Mouse (Mus musculus) forebrain, embryonic 15.5 days (tissue): ENCODE results near the gene Drap1. TPM values are rescaled to one million over a fixed set of nuclear protein-coding genes. Genes with fewer than 3 reads are reported as not detected.

Source experiments
- ATAC-seq: fragments of 200-750 bp; cut with Nextera tagmentation; replicated peaks from 2 replicates; pipeline ENCODE4 v1.8.0; 2017; ENCODE audit warnings: mild to moderate bottlenecking, moderate TSS enrichment, moderate library complexity
- H3K27ac ChIP-seq: fragments of 300-500 bp; sonication (generic); replicated peaks from 2 replicates; pipeline ENCODE4 v1.5.1; 2015; ENCODE audit warnings: mild to moderate bottlenecking, inconsistent platforms
- H3K27me3 ChIP-seq: fragments of 300-500 bp; sonication (generic); 2 replicates; pipeline ENCODE4 v1.6.1; 2015; ENCODE audit warnings: inconsistent platforms
- H3K36me3 ChIP-seq: fragments of 300-500 bp; sonication (generic); 2 replicates; pipeline ENCODE4 v1.6.1; 2015; ENCODE audit warnings: mild to moderate bottlenecking, inconsistent platforms
- H3K4me1 ChIP-seq: fragments of 300-500 bp; sonication (generic); 2 replicates; pipeline ENCODE4 v1.6.1; 2015; ENCODE audit warnings: inconsistent platforms
- H3K4me2 ChIP-seq: fragments of 300-500 bp; sonication (generic); replicated peaks from 2 replicates; pipeline ENCODE4 v1.6.1; 2015; ENCODE audit warnings: mild to moderate bottlenecking, inconsistent platforms
- H3K4me3 ChIP-seq: fragments of 300-500 bp; sonication (generic); 2 replicates; pipeline ENCODE4 v1.5.1; 2015; ENCODE audit warnings: mild to moderate bottlenecking, inconsistent platforms
- H3K9ac ChIP-seq: fragments of 300-500 bp; sonication (generic); replicated peaks from 2 replicates; pipeline ENCODE4 v1.6.1; 2015; ENCODE audit warnings: mild to moderate bottlenecking, inconsistent platforms
- H3K9me3 ChIP-seq: fragments of 300-500 bp; sonication (generic); 2 replicates; pipeline ENCODE4 v1.6.1; 2016; ENCODE audit warnings: inconsistent platforms
- WGBS: fragments of 180-500 bp; shearing (Covaris S2); methylation state at CpG from one replicate; pipeline ENCODE4 v1.1.7; 2015; ENCODE audit warnings: mixed read lengths; 5-methylcytosine and 5-hydroxymethylcytosine counted together
- polyA plus RNA-seq: library from polyadenylated mRNA; unstranded; fragments of >200 nt; fragmentation: Nextera tagmentation; extraction: Ambion mirVana; gene quantifications from 2 replicates; pipeline ENCODE4 v1.2.1, GENCODE M21; 2015

Drap1 gene
- 306 and 315 TPM in 2 replicates for polyA plus RNA-seq

- no peaks in the 10 kb centered on the region for H3K27me3 ChIP-seq
- peak; percentile 93 for ATAC-seq
- peaks cover 19% of the 10 kb centered on the region for H3K36me3 ChIP-seq
- WGBS = under 1% methylated on average over 75 of the region's 87 CpGs
- H3K4me1 ChIP-seq = peaks cover 43% of the 10 kb centered on the region
- H3K9me3 ChIP-seq = no peaks in the 10 kb centered on the region
- H3K27ac ChIP-seq = peak within 1 kb of the TSS; percentile 87
- peak within 1 kb of the TSS; percentile 80 for H3K4me2 ChIP-seq
- H3K4me3 ChIP-seq = peak within 1 kb of the TSS; percentile 81
- peak within 1 kb of the TSS; percentile 89 for H3K9ac ChIP-seq
These were observed at the start of gene Drap1, which contains the start of gene AI837181 for GRCm38 (mm10) chr19:5424782-5425741. Drap1 (minus strand) TSS chr19:5424979. AI837181 (plus strand) TSS chr19:5425144.

GRCm38 (mm10) chr19:5473720-5474119 lies 48.9 kb upstream of the Drap1 start, which contains the start of gene Efemp2:
Efemp2 (plus strand) TSS chr19:5473954.
- Histone ChIP-seq H3K4me2 (peak within 1 kb of the TSS; percentile 94), H3K4me1 (peaks cover 26% of the 10 kb centered on the region), H3K9ac (peak within 1 kb of the TSS; percentile 67), H3K36me3 (no peaks in the 10 kb centered on the region), H3K9me3 (no peaks in the 10 kb centered on the region), H3K27ac (peak within 1 kb of the TSS; percentile 54), H3K27me3 (no peaks in the 10 kb centered on the region), H3K4me3 (peak within 1 kb of the TSS; percentile 63)
- WGBS = 1% methylated on average over 22 of the region's 22 CpGs
- peak; percentile 49; the same call in 1 of the 2 replicates for ATAC-seq

GRCm38 (mm10) chr19:5472857-5473256 lies 48.1 kb upstream of the Drap1 start:
- Histone ChIP-seq H3K27me3 (no peaks in the 10 kb centered on the region), H3K4me2 (no peak overlapping the region), H3K9ac (no peak overlapping the region), H3K36me3 (peaks cover under 1% of the 10 kb centered on the region; the same call in 1 of the 2 replicates), H3K4me1 (peaks cover 26% of the 10 kb centered on the region), H3K9me3 (no peaks in the 10 kb centered on the region), H3K27ac (no peak overlapping the region), H3K4me3 (no peak overlapping the region)
- 82% methylated on average over 3 of the region's 3 CpGs for WGBS
- ATAC-seq = no peak

GRCm38 (mm10) chr19:5471846-5472245 lies 47.1 kb upstream of the Drap1 start:
- ATAC-seq = no peak
- H3K27ac ChIP-seq = no peak overlapping the region

GRCm38 (mm10) chr19:5468374-5468773 lies 43.6 kb upstream of the Drap1 start, which contains the start of gene Ctsw:
Ctsw (minus strand) TSS chr19:5468507.
- Histone ChIP-seq H3K4me3 (no peak within 1 kb of the TSS), H3K27me3 (no peaks in the 10 kb centered on the region), H3K4me2 (no peak within 1 kb of the TSS), H3K4me1 (peaks cover 15% of the 10 kb centered on the region), H3K9me3 (no peaks in the 10 kb centered on the region), H3K27ac (no peak within 1 kb of the TSS), H3K9ac (no peak within 1 kb of the TSS), H3K36me3 (peaks cover 40% of the 10 kb centered on the region)
- ATAC-seq = no peak
- WGBS = 63% methylated on average over 5 of the region's 5 CpGs

More at GRCm38 (mm10) chr19:5471846-5472245, 47.1 kb upstream of the Drap1 start:
- H3K4me2 ChIP-seq = no peak overlapping the region
- no peak overlapping the region for H3K4me3 ChIP-seq
- peaks cover 11% of the 10 kb centered on the region for H3K36me3 ChIP-seq
- no peaks in the 10 kb centered on the region for H3K9me3 ChIP-seq
- whole genome bisulfite sequencing = 40% methylated on average over 5 of the region's 5 CpGs
- peaks cover 26% of the 10 kb centered on the region for H3K4me1 ChIP-seq
- no peak overlapping the region for H3K9ac ChIP-seq
- H3K27me3 ChIP-seq = no peaks in the 10 kb centered on the region

GRCm38 (mm10) chr19:5466916-5467500 lies 42.2 kb upstream of the Drap1 start:
- H3K4me1 ChIP-seq = peaks cover 15% of the 10 kb centered on the region
- no peaks in the 10 kb centered on the region for H3K27me3 ChIP-seq
- no peak overlapping the region for H3K9ac ChIP-seq
- 89% methylated on average over 6 of the region's 6 CpGs for WGBS
- H3K36me3 ChIP-seq = peaks cover 51% of the 10 kb centered on the region
- no peak for ATAC-seq
- H3K4me3 ChIP-seq = no peak overlapping the region
- H3K9me3 ChIP-seq = no peaks in the 10 kb centered on the region
- no peak overlapping the region for H3K27ac ChIP-seq
- H3K4me2 ChIP-seq = no peak overlapping the region

GRCm38 (mm10) chr19:5465037-5465436 lies 40.3 kb upstream of the Drap1 start:
- Histone ChIP-seq H3K4me2 (no peak overlapping the region), H3K27me3 (no peaks in the 10 kb centered on the region), H3K9ac (no peak overlapping the region), H3K4me3 (no peak overlapping the region), H3K4me1 (peaks cover 28% of the 10 kb centered on the region), H3K36me3 (peaks cover 51% of the 10 kb centered on the region), H3K9me3 (no peaks in the 10 kb centered on the region), H3K27ac (no peak overlapping the region)
- 96% methylated on average over 8 of the region's 8 CpGs for WGBS
- ATAC-seq = no peak

- Histone ChIP-seq H3K9ac (peak overlapping the region; percentile 45), H3K27me3 (0 out of 2 replicates have a peak, but pooled peaks cover 3% of the 10 kb centered on the region), H3K36me3 (peaks cover 51% of the 10 kb centered on the region), H3K9me3 (no peaks in the 10 kb centered on the region), H3K4me3 (peak overlapping the region; percentile 26), H3K27ac (peak overlapping the region; percentile 60), H3K4me1 (peaks cover 31% of the 10 kb centered on the region), H3K4me2 (peak overlapping the region; percentile 43)
- ATAC-seq = peak; percentile 42; the same call in 1 of the 2 replicates
- 34% methylated on average over 15 of the region's 15 CpGs for WGBS
These were observed 39.2 kb upstream of the Drap1 start for GRCm38 (mm10) chr19:5463791-5464562.

- no peak overlapping the region for H3K27ac ChIP-seq
- H3K27me3 ChIP-seq = 0 out of 2 replicates have a peak, but pooled peaks cover 7% of the 10 kb centered on the region
- no peaks in the 10 kb centered on the region for H3K9me3 ChIP-seq
- H3K36me3 ChIP-seq = peaks cover 51% of the 10 kb centered on the region
- no peak overlapping the region for H3K4me2 ChIP-seq
- peaks cover 35% of the 10 kb centered on the region for H3K4me1 ChIP-seq
- H3K9ac ChIP-seq = no peak overlapping the region
- 91% methylated on average over 9 of the region's 9 CpGs for WGBS
- ATAC-seq = no peak
- H3K4me3 ChIP-seq = no peak overlapping the region
These were observed 38.4 kb upstream of the Drap1 start for GRCm38 (mm10) chr19:5463212-5463611.

- H3K4me3 ChIP-seq = peak overlapping the region; percentile 75
- peak overlapping the region; percentile 75 for H3K9ac ChIP-seq
- H3K9me3 ChIP-seq = no peaks in the 10 kb centered on the region
- WGBS = 87% methylated on average over 6 of the region's 6 CpGs
- H3K4me2 ChIP-seq = peak overlapping the region; percentile 93
- peaks cover 44% of the 10 kb centered on the region for H3K4me1 ChIP-seq
- 0 out of 2 replicates have a peak, but pooled peaks cover 9% of the 10 kb centered on the region for H3K27me3 ChIP-seq
- ATAC-seq = no peak
- H3K36me3 ChIP-seq = peaks cover 36% of the 10 kb centered on the region
- H3K27ac ChIP-seq = no peak overlapping the region
These were observed 36.6 kb upstream of the Drap1 start for GRCm38 (mm10) chr19:5461411-5461810.

- Histone ChIP-seq H3K9ac (peak within 1 kb of the TSS; percentile 75), H3K4me3 (peak within 1 kb of the TSS; percentile 75), H3K4me1 (peaks cover 53% of the 10 kb centered on the region), H3K27me3 (0 out of 2 replicates have a peak, but pooled peaks cover 9% of the 10 kb centered on the region), H3K36me3 (peaks cover 26% of the 10 kb centered on the region), H3K4me2 (peak within 1 kb of the TSS; percentile 93), H3K9me3 (no peaks in the 10 kb centered on the region), H3K27ac (peak within 1 kb of the TSS; percentile 82)
- WGBS = under 1% methylated on average over 32 of the region's 32 CpGs
- peak; percentile 49 for ATAC-seq
These were observed 35.7 kb upstream of the Drap1 start, which contains the start of gene Fibp for GRCm38 (mm10) chr19:5460465-5460911. Fibp (plus strand) TSS chr19:5460615.
